Mouse (Mus musculus) heart, embryonic 14.5 days (tissue): ENCODE data around the gene Bnipl. TPM values are rescaled to one million over a fixed set of nuclear protein-coding genes. Genes with fewer than 3 reads are reported as not detected.
A peak's percentile ranks its signal among the peaks of the same experiment; 100 is the strongest.

Experiments
- ATAC-seq: fragments of 200-750 bp; cut with Nextera tagmentation; 2 replicates; pipeline ENCODE4 v1.8.0; 2017; ENCODE audit warnings: low read depth, moderate TSS enrichment; ENCODE audit not compliant: insufficient number of reproducible peaks, insufficient read depth, low FRiP score
- H3K27ac ChIP-seq, 2 experiments: fragments of 200-500 bp in 1 of 2; fragments of 300-500 bp in 1 of 2; sonication (generic) in 1 of 2; replicated peaks in 1 of 2; 2 replicates each; pipeline ENCODE4 v1.5.1; 2012 to 2014; ENCODE audit warnings: low read depth in 2 of 2, low read length in 2 of 2, control low read depth in 1 of 2, mild to moderate bottlenecking in 1 of 2, mixed read lengths in 1 of 2; ENCODE audit not compliant: control insufficient read depth in 1 of 2, insufficient read depth in 1 of 2
- H3K27me3 ChIP-seq: fragments of 300-500 bp; sonication (generic); 2 replicates; pipeline ENCODE4 v1.6.1; 2014; ENCODE audit warnings: mild to moderate bottlenecking, low read length, control low read depth; ENCODE audit not compliant: control insufficient read depth, insufficient read depth
- H3K36me3 ChIP-seq: fragments of 300-500 bp; sonication (generic); 2 replicates; pipeline ENCODE4 v1.6.1; 2014; ENCODE audit warnings: mild to moderate bottlenecking, control low read depth, low read length, mixed read lengths; ENCODE audit not compliant: control insufficient read depth, insufficient read depth
- H3K4me1 ChIP-seq, 2 experiments: fragments of 200-500 bp in 1 of 2; fragments of 300-500 bp in 1 of 2; sonication (generic) in 1 of 2; 2 replicates each; pipeline ENCODE4 v1.6.1; 2012 to 2014; ENCODE audit warnings: low read length in 2 of 2, control low read depth in 1 of 2, mixed read lengths in 1 of 2; ENCODE audit not compliant: control insufficient read depth in 2 of 2, insufficient read depth in 2 of 2
- H3K4me2 ChIP-seq: fragments of 300-500 bp; sonication (generic); 2 replicates; pipeline ENCODE4 v1.6.1; 2014; ENCODE audit warnings: mild to moderate bottlenecking, low read length
- H3K4me3 ChIP-seq, 2 experiments: fragments of 200-500 bp in 1 of 2; fragments of 300-500 bp in 1 of 2; sonication (generic) in 1 of 2; 2 replicates each; pipeline ENCODE4 v1.5.1; 2012 to 2014; ENCODE audit warnings: low read length in 2 of 2, mild to moderate bottlenecking in 2 of 2, control low read depth in 1 of 2, low read depth in 1 of 2, moderate library complexity in 1 of 2; ENCODE audit not compliant: control insufficient read depth in 1 of 2, insufficient read depth in 1 of 2
- H3K9ac ChIP-seq: fragments of 300-500 bp; sonication (generic); 2 replicates; pipeline ENCODE4 v1.6.1; 2014; ENCODE audit warnings: mild to moderate bottlenecking, low read length
- H3K9me3 ChIP-seq: fragments of 300-500 bp; sonication (generic); 2 replicates; pipeline ENCODE4 v1.6.1; 2016; ENCODE audit warnings: low read length, control low read depth; ENCODE audit not compliant: control insufficient read depth
- WGBS: fragments of 180-500 bp; shearing (Covaris S2); extraction: QIAGEN DNeasy Blood & Tissue Kit; methylation state at CpG from one replicate; pipeline ENCODE4 v1.1.7; 2014; 5-methylcytosine and 5-hydroxymethylcytosine counted together
- polyA plus RNA-seq: library from polyadenylated mRNA; unstranded; fragments of >200 nt; fragmentation: Nextera tagmentation; extraction: Ambion mirVana; gene quantifications from 2 replicates; pipeline ENCODE4 v1.2.1, GENCODE M21; 2014

Bnipl gene
- polyA plus RNA-seq, 1 experiment from 2014 or later: not detected

GRCm38 (mm10) chr3:95237541-95238099, 13.4 kb downstream of the Bnipl start:
- peaks cover 7 to 9% of the 10 kb centered on the region in 2 experiments; a peak in 3 of 4 replicates for H3K4me1 ChIP-seq
- no peaks in the 10 kb centered on the region for H3K9me3 ChIP-seq
- H3K4me3 ChIP-seq: no peak overlapping the region
- H3K4me2 ChIP-seq: no peak overlapping the region
- no peak for ATAC-seq
- peaks cover 58% of the 10 kb centered on the region for H3K36me3 ChIP-seq
- 63% methylated on average over 8 of the region's 8 CpGs for WGBS
- no peak overlapping the region for H3K9ac ChIP-seq
- H3K27me3 ChIP-seq: no peaks in the 10 kb centered on the region
- H3K27ac ChIP-seq: 0 out of 4 replicates have a peak overlapping the region, but pooled peaks of 1 of the 2 experiments have one; percentile 28

- Histone ChIP-seq H3K9me3 (no peaks in the 10 kb centered on the region), H3K9ac (no peak overlapping the region), H3K4me2 (no peak overlapping the region), H3K36me3 (peaks cover 75% of the 10 kb centered on the region), H3K27me3 (no peaks in the 10 kb centered on the region), H3K4me1 (peaks cover 15 to 26% of the 10 kb centered on the region in 2 experiments; a peak in 3 of 4 replicates), H3K4me3 (no peak overlapping the region), H3K27ac (no peak overlapping the region)
- WGBS: 89% methylated on average over 23 of the region's 23 CpGs
- ATAC-seq: no peak
Measured at GRCm38 (mm10) chr3:95235386-95236301, 15.3 kb downstream of the Bnipl start.

- Histone ChIP-seq H3K4me1 (peaks cover 20 to 37% of the 10 kb centered on the region in 2 experiments), H3K9ac (peak overlapping the region; percentile 42; the same call in 1 of the 2 replicates), H3K4me2 (no peak overlapping the region), H3K9me3 (no peaks in the 10 kb centered on the region), H3K27me3 (no peaks in the 10 kb centered on the region), H3K27ac (peak overlapping the region in 1 of 2 experiments; percentile 56; a peak in 1 of 4 replicates), H3K4me3 (no peak overlapping the region), H3K36me3 (peaks cover 75% of the 10 kb centered on the region)
- WGBS: 88% methylated on average over 16 of the region's 16 CpGs
- ATAC-seq: no peak
Measured at GRCm38 (mm10) chr3:95233303-95233980, 17.6 kb downstream of the Bnipl start.

- no peaks in the 10 kb centered on the region for H3K27me3 ChIP-seq
- no peaks in the 10 kb centered on the region for H3K9me3 ChIP-seq
- peaks cover 69% of the 10 kb centered on the region for H3K36me3 ChIP-seq
- H3K9ac ChIP-seq: peak overlapping the region; percentile 42
- H3K4me2 ChIP-seq: no peak overlapping the region
- peak overlapping the region; percentile 49 to 56; a peak in 2 of 4 replicates for H3K27ac ChIP-seq
- H3K4me3 ChIP-seq: no peak overlapping the region
- WGBS: 44% methylated on average over 7 of the region's 7 CpGs
- no peak for ATAC-seq
- peaks cover 20 to 34% of the 10 kb centered on the region in 2 experiments for H3K4me1 ChIP-seq
Measured at GRCm38 (mm10) chr3:95232771-95233170, 18.2 kb downstream of the Bnipl start.

GRCm38 (mm10) chr3:95231298-95232221, 19.4 kb downstream of the Bnipl start, which contains the start of gene Mllt11:
Gene Mllt11, minus strand, starts transcription at chr3:95232171.
- no peaks in the 10 kb centered on the region for H3K27me3 ChIP-seq
- H3K27ac ChIP-seq: peak within 1 kb of the TSS; percentile 79 to 97; a peak in 3 of 4 replicates
- peaks cover 57% of the 10 kb centered on the region for H3K36me3 ChIP-seq
- H3K4me3 ChIP-seq: peak within 1 kb of the TSS in 1 of 2 experiments; percentile 95; a peak in 1 of 4 replicates
- peak within 1 kb of the TSS; percentile 77 for H3K4me2 ChIP-seq
- 67% methylated on average over 13 of the region's 13 CpGs for WGBS
- peak within 1 kb of the TSS; percentile 97 for H3K9ac ChIP-seq
- H3K4me1 ChIP-seq: peaks cover 17 to 36% of the 10 kb centered on the region in 2 experiments
- ATAC-seq: no peak
- no peaks in the 10 kb centered on the region for H3K9me3 ChIP-seq

GRCm38 (mm10) chr3:95230495-95231297, 20.3 kb downstream of the Bnipl start:
- no peak for ATAC-seq
- H3K4me3 ChIP-seq: peak overlapping the region; percentile 67 to 95
- H3K9ac ChIP-seq: peak overlapping the region; percentile 97
- H3K27me3 ChIP-seq: no peaks in the 10 kb centered on the region
- H3K4me1 ChIP-seq: peaks cover 17 to 36% of the 10 kb centered on the region in 2 experiments
- peak overlapping the region; percentile 77 for H3K4me2 ChIP-seq
- no peaks in the 10 kb centered on the region for H3K9me3 ChIP-seq
- H3K36me3 ChIP-seq: peaks cover 49% of the 10 kb centered on the region
- WGBS: 63% methylated on average over 8 of the region's 8 CpGs
- H3K27ac ChIP-seq: peak overlapping the region; percentile 79 to 97
